Mouse (Mus musculus) hindbrain, postnatal 0 days (tissue): ENCODE results near the gene Npas3. TPM values are rescaled to one million over a fixed set of nuclear protein-coding genes. Genes with fewer than 3 reads are reported as not detected.

Source experiments
- ATAC-seq: fragments of 200-750 bp; cut with Nextera tagmentation; 2 replicates; pipeline ENCODE4 v1.8.0; 2017; ENCODE audit warnings: mild to moderate bottlenecking, moderate TSS enrichment, moderate library complexity
- DNase-seq: peaks from one replicate; pipeline ENCODE4 v3.0.0-alpha.2; 2015; ENCODE audit warnings: low spot score
- H3K27ac ChIP-seq: fragments of 300-500 bp; sonication (generic); 2 replicates; pipeline ENCODE4 v1.5.1; 2014; ENCODE audit warnings: mild to moderate bottlenecking
- H3K27me3 ChIP-seq: fragments of 300-500 bp; sonication (generic); 2 replicates; pipeline ENCODE4 v1.6.1; 2014; ENCODE audit warnings: low read length, mixed read lengths; ENCODE audit not compliant: insufficient read depth
- H3K36me3 ChIP-seq: fragments of 300-500 bp; sonication (generic); 2 replicates; pipeline ENCODE4 v1.6.1; 2014; ENCODE audit warnings: low read length, mixed read lengths; ENCODE audit not compliant: insufficient read depth
- H3K4me1 ChIP-seq: fragments of 300-500 bp; sonication (generic); 2 replicates; pipeline ENCODE4 v1.6.1; 2014; ENCODE audit warnings: antibody characterized with exemption, low read length, mixed read lengths; ENCODE audit not compliant: insufficient read depth
- H3K4me2 ChIP-seq: fragments of 300-500 bp; sonication (generic); 2 replicates; pipeline ENCODE4 v1.6.1; 2014; ENCODE audit warnings: low read depth, mild to moderate bottlenecking, low read length, moderate library complexity, mixed read lengths
- H3K4me3 ChIP-seq: fragments of 300-500 bp; sonication (generic); 2 replicates; pipeline ENCODE4 v1.5.1; 2014; ENCODE audit warnings: low read length
- H3K9ac ChIP-seq: fragments of 300-500 bp; sonication (generic); replicated peaks from 2 replicates; pipeline ENCODE4 v1.6.1; 2014; ENCODE audit warnings: mild to moderate bottlenecking, low read length, moderate library complexity, mixed read lengths
- H3K9me3 ChIP-seq: fragments of 300-500 bp; sonication (generic); 2 replicates; pipeline ENCODE4 v1.6.1; 2016; ENCODE audit warnings: low read length, mixed read lengths
- CTCF ChIP-seq: IDR thresholded peaks from 2 replicates; pipeline ENCODE4 v1.5.1; 2016; ENCODE audit warnings: antibody characterized with exemption, control low read depth, low read depth
- WGBS: fragments of 180-500 bp; shearing (Covaris S2); extraction: QIAGEN DNeasy Blood & Tissue Kit; methylation state at CpG from one replicate; pipeline ENCODE4 v1.1.7; 2014; 5-methylcytosine and 5-hydroxymethylcytosine counted together
- polyA plus RNA-seq: library from polyadenylated mRNA; unstranded; fragments of >200 nt; fragmentation: Nextera tagmentation; extraction: Ambion mirVana; gene quantifications from 2 replicates; pipeline ENCODE4 v1.2.1, GENCODE M21; 2015
- total RNA-seq: library from RNA; depleted of rRNA; stranded (reverse); fragments of >200 nt; gene quantifications from 2 replicates; pipeline ENCODE4 v1.2.3, GENCODE M21; 2014

Npas3 gene
- total and polyA plus RNA-seq, 2 experiments from 2014 or later: 28.0 to 53.8 TPM

- Histone ChIP-seq H3K9ac (no peak overlapping the region), H3K4me2 (no peak overlapping the region), H3K27me3 (no peaks in the 10 kb centered on the region), H3K9me3 (no peaks in the 10 kb centered on the region), H3K4me3 (no peak overlapping the region), H3K36me3 (no peaks in the 10 kb centered on the region), H3K27ac (no peak overlapping the region), H3K4me1 (no peaks in the 10 kb centered on the region)
- DNase-seq (no peak), ATAC-seq (no peak)
- 94% methylated on average over 3 of the region's 3 CpGs for WGBS
- no peak for TF ChIP-seq CTCF
These were observed 832.5 kb downstream of the Npas3 start for GRCm38 (mm10) chr12:54080996-54081395.

GRCm38 (mm10) chr12:54093729-54094128, 845.3 kb downstream of the Npas3 start:
- H3K4me3 ChIP-seq: no peak overlapping the region
- no peak overlapping the region for H3K4me2 ChIP-seq
- no peaks in the 10 kb centered on the region for H3K4me1 ChIP-seq
- WGBS: 36% methylated on average over 8 of the region's 8 CpGs
- ATAC-seq (no peak), DNase-seq (no peak)
- H3K27me3 ChIP-seq: no peaks in the 10 kb centered on the region
- TF ChIP-seq CTCF: no peak
- no peak overlapping the region for H3K9ac ChIP-seq
- H3K9me3 ChIP-seq: no peaks in the 10 kb centered on the region
- no peak overlapping the region for H3K27ac ChIP-seq
- H3K36me3 ChIP-seq: no peaks in the 10 kb centered on the region

- ATAC-seq: no peak
- DNase-seq: no peak
- Histone ChIP-seq H3K27me3 (no peaks in the 10 kb centered on the region), H3K9me3 (no peaks in the 10 kb centered on the region), H3K36me3 (no peaks in the 10 kb centered on the region), H3K27ac (no peak overlapping the region), H3K9ac (no peak overlapping the region), H3K4me3 (no peak overlapping the region), H3K4me2 (no peak overlapping the region), H3K4me1 (no peaks in the 10 kb centered on the region)
- 79% methylated on average over 2 of the region's 2 CpGs for WGBS
- TF ChIP-seq CTCF: peak; percentile 32; the same call in 1 of the 2 replicates
These were observed 848.0 kb downstream of the Npas3 start for GRCm38 (mm10) chr12:54096492-54096891.

GRCm38 (mm10) chr12:54098136-54098535, 849.7 kb downstream of the Npas3 start:
- H3K9me3 ChIP-seq: no peaks in the 10 kb centered on the region
- H3K4me2 ChIP-seq: no peak overlapping the region
- TF ChIP-seq CTCF: no peak
- no peak overlapping the region for H3K9ac ChIP-seq
- H3K27me3 ChIP-seq: no peaks in the 10 kb centered on the region
- H3K4me1 ChIP-seq: no peaks in the 10 kb centered on the region
- no peaks in the 10 kb centered on the region for H3K36me3 ChIP-seq
- DNase-seq (no peak), ATAC-seq (no peak)
- no peak overlapping the region for H3K4me3 ChIP-seq
- no peak overlapping the region for H3K27ac ChIP-seq
- WGBS: 45% methylated on average over 6 of the region's 6 CpGs

- H3K4me2 ChIP-seq: no peak overlapping the region
- ATAC-seq: 0 out of 2 replicates have a peak, but pooled peaks have one; percentile 43
- peak; percentile 85 for TF ChIP-seq CTCF
- H3K27me3 ChIP-seq: no peaks in the 10 kb centered on the region
- 14% methylated on average over 6 of the region's 6 CpGs for whole genome bisulfite sequencing
- H3K9ac ChIP-seq: no peak overlapping the region
- H3K4me1 ChIP-seq: no peaks in the 10 kb centered on the region
- peak; percentile 79 for DNase-seq
- H3K4me3 ChIP-seq: no peak overlapping the region
- no peaks in the 10 kb centered on the region for H3K36me3 ChIP-seq
- H3K9me3 ChIP-seq: no peaks in the 10 kb centered on the region
- H3K27ac ChIP-seq: no peak overlapping the region
These were observed 850.3 kb downstream of the Npas3 start for GRCm38 (mm10) chr12:54098785-54099184.

- Histone ChIP-seq H3K9ac (no peak overlapping the region), H3K4me1 (no peaks in the 10 kb centered on the region), H3K27ac (no peak overlapping the region), H3K4me3 (no peak overlapping the region), H3K27me3 (no peaks in the 10 kb centered on the region), H3K9me3 (no peaks in the 10 kb centered on the region), H3K4me2 (no peak overlapping the region), H3K36me3 (no peaks in the 10 kb centered on the region)
- 94% methylated on average over 3 of the region's 3 CpGs for WGBS
- TF ChIP-seq CTCF: no peak
- ATAC-seq (no peak), DNase-seq (no peak)
These were observed 851.0 kb downstream of the Npas3 start for GRCm38 (mm10) chr12:54099458-54099857.

- no peaks in the 10 kb centered on the region for H3K9me3 ChIP-seq
- no peak overlapping the region for H3K27ac ChIP-seq
- no peak overlapping the region for H3K4me2 ChIP-seq
- WGBS: 76% methylated on average over 5 of the region's 5 CpGs
- H3K4me3 ChIP-seq: no peak overlapping the region
- no peak overlapping the region for H3K9ac ChIP-seq
- DNase-seq (no peak), ATAC-seq (no peak)
- H3K4me1 ChIP-seq: no peaks in the 10 kb centered on the region
- no peaks in the 10 kb centered on the region for H3K36me3 ChIP-seq
- no peak for TF ChIP-seq CTCF
- H3K27me3 ChIP-seq: no peaks in the 10 kb centered on the region
These were observed 852.9 kb downstream of the Npas3 start for GRCm38 (mm10) chr12:54101307-54101870.
